Mouse (Mus musculus): ENCODE measurements around the gene Med27.

DNA sequence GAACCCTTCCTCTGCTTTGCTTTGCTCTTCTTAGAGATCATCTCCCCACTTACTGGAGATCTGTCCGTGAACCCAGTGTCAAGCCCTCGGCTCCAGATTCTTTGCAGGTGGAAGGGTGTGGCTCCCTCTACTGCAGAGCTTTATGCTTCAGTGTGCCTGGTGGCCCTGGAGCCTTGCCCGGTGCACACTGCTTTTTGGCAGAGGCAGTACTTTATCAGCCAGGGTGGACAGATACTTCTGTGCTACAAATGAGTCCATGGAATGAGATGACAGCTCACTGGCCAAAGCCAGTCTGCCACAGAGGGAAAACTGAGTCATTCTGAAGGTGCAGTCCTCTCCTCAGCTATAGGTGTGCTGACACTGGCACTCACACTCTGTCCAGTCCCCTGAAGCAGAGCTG, 80.1 kb downstream of the Med27 start:
- TF ChIP-seq CTCF (IDR thresholded peaks at IDR 0.05; ENCODE audit: control insufficient read depth, insufficient read depth, insufficient read length) (no peak), MAX (IDR thresholded peaks at IDR 0.05) (no peak), FOSL1 (IDR thresholded peaks at IDR 0.05; ENCODE audit: insufficient read depth, low read length, poor library complexity, severe bottlenecking) (no peak), USF1 (IDR thresholded peaks at IDR 0.05; ENCODE audit: low read depth) (no peak)
